Mouse (Mus musculus) liver, adult 2 months (tissue): ENCODE measurements around the gene Stpg4.

Experiments used
- CTCF ChIP-seq: fragments of 200-500 bp; IDR thresholded peaks from 2 replicates; pipeline ENCODE4 v1.5.1; 2011; ENCODE audit warnings: low read depth, low read length, control low read depth
- POLR2A ChIP-seq: fragments of 200-500 bp; IDR thresholded peaks from 2 replicates; pipeline ENCODE4 v1.6.1; 2011; ENCODE audit warnings: low read length, control low read depth; ENCODE audit not compliant: insufficient read depth; ENCODE audit errors: extremely low read depth

DNA sequence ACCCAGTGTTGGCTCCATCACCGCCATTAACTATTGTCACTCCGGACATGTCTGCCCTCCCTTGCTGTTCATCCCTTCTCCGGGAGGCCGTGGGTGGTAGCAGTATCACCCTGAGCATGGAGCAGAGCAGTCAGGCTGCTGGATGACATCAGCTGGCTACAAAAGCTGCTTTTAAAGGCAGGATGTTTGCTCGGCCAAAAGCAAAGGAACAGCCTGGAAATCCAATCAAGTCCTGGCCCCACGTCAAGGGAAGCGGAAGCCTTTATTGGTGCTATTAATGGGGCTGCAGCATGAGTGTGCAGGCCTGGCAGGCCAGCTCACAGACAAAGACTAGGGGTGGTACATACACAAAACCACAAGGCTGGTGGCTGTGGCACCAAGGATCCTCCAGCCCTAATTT lies 36.3 kb downstream of the Stpg4 start:
- TF ChIP-seq CTCF (no peak), POLR2A (no peak)
